Mouse (Mus musculus): ENCODE results near the gene Akap3. TPM values are rescaled to one million over a fixed set of nuclear protein-coding genes. Genes with fewer than 3 reads are reported as not detected.

Gene Akap3
- polyA plus RNA-seq (2015; fragmentation: Illumina TruSeq; extraction: RNeasy Lipid Tissue Mini Kit (QIAGEN cat#74804); ENCODE audit: insufficient read depth, low replicate concordance): not detected

GRCm38 (mm10) chr6:126852881-126853280, at the start of gene Akap3:
Gene Akap3, plus strand, starts transcription at chr6:126853098.

GRCm38 (mm10) chr6:126848712-126849704, 3.9 kb upstream of the Akap3 start, which contains the start of gene Ndufa9:
Gene Ndufa9, minus strand, starts transcription at chr6:126849136.

GRCm38 (mm10) chr6:126921111-126921881, 68.4 kb downstream of the Akap3 start, which contains the start of gene Dyrk4:
Gene Dyrk4, minus strand, starts transcription at chr6:126921839.

Other genes starting within 250 kb of the Akap3 start
- gene Kcna1, start 206.7 kb upstream of the Akap3 start, polyA plus RNA-seq (2015; fragmentation: Illumina TruSeq; extraction: RNeasy Lipid Tissue Mini Kit (QIAGEN cat#74804); ENCODE audit: insufficient read depth, low replicate concordance): 0.18 TPM
- 0.43 TPM for gene Kcna6, start 112.4 kb upstream of the Akap3 start, polyA plus RNA-seq (2015; fragmentation: Illumina TruSeq; extraction: RNeasy Lipid Tissue Mini Kit (QIAGEN cat#74804); ENCODE audit: insufficient read depth, low replicate concordance)
- gene Ndufa9, start 4.0 kb upstream of the Akap3 start, polyA plus RNA-seq (2015; fragmentation: Illumina TruSeq; extraction: RNeasy Lipid Tissue Mini Kit (QIAGEN cat#74804); ENCODE audit: insufficient read depth, low replicate concordance): 87.6 TPM
- 0.66 TPM for gene Dyrk4, start 68.7 kb downstream of the Akap3 start, polyA plus RNA-seq (2015; fragmentation: Illumina TruSeq; extraction: RNeasy Lipid Tissue Mini Kit (QIAGEN cat#74804); ENCODE audit: insufficient read depth, low replicate concordance)
- 13.6 TPM for gene Rad51ap1, start 86.5 kb downstream of the Akap3 start, polyA plus RNA-seq (2015; fragmentation: Illumina TruSeq; extraction: RNeasy Lipid Tissue Mini Kit (QIAGEN cat#74804); ENCODE audit: insufficient read depth, low replicate concordance)
- gene D6Wsu163e, start 86.9 kb downstream of the Akap3 start, polyA plus RNA-seq (2015; fragmentation: Illumina TruSeq; extraction: RNeasy Lipid Tissue Mini Kit (QIAGEN cat#74804); ENCODE audit: insufficient read depth, low replicate concordance): 32.3 TPM
- gene Fgf6, start 162.5 kb downstream of the Akap3 start, polyA plus RNA-seq (2015; fragmentation: Illumina TruSeq; extraction: RNeasy Lipid Tissue Mini Kit (QIAGEN cat#74804); ENCODE audit: insufficient read depth, low replicate concordance): not detected
- not detected for gene Fgf23, start 219.8 kb downstream of the Akap3 start, polyA plus RNA-seq (2015; fragmentation: Illumina TruSeq; extraction: RNeasy Lipid Tissue Mini Kit (QIAGEN cat#74804); ENCODE audit: insufficient read depth, low replicate concordance)